Mouse (Mus musculus): ENCODE data around the gene 1700001C19Rik. TPM values are rescaled to one million over a fixed set of nuclear protein-coding genes. Genes with fewer than 3 reads are reported as not detected.
A peak's percentile ranks its signal among the peaks of the same experiment; 100 is the strongest.

The 1700001C19Rik gene
- polyA plus RNA-seq, 1 experiment from 2014 or later = 0.44 TPM

- H3K9ac ChIP-seq = no peak overlapping the region
- no peak overlapping the region for H3K4me3 ChIP-seq
- 93% methylated on average over 4 of the region's 4 CpGs for whole genome bisulfite sequencing
- H3K27ac ChIP-seq = no peak overlapping the region
- no peak for ATAC-seq (replicated peaks)
- peaks cover 4% of the 10 kb centered on the region; the same call in 1 of the 2 replicates for H3K4me1 ChIP-seq
- no peaks in the 10 kb centered on the region for H3K27me3 ChIP-seq (replicated peaks)
- H3K9me3 ChIP-seq = no peaks in the 10 kb centered on the region
- no peak overlapping the region for H3K4me2 ChIP-seq
- H3K36me3 ChIP-seq (replicated peaks) = peaks cover 14% of the 10 kb centered on the region; the same call in 1 of the 2 replicates
These were observed 53.9 kb downstream of the 1700001C19Rik start for GRCm38 (mm10) chr17:47383266-47383665.

GRCm38 (mm10) chr17:47381917-47382316 lies 55.3 kb downstream of the 1700001C19Rik start:
- peaks cover 19% of the 10 kb centered on the region; the same call in 1 of the 2 replicates for H3K36me3 ChIP-seq (replicated peaks)
- no peak for ATAC-seq (replicated peaks)
- WGBS = 54% methylated on average over 11 of the region's 11 CpGs
- H3K4me2 ChIP-seq = no peak overlapping the region
- H3K9ac ChIP-seq = no peak overlapping the region
- no peaks in the 10 kb centered on the region for H3K9me3 ChIP-seq
- no peak overlapping the region for H3K27ac ChIP-seq
- H3K4me3 ChIP-seq = no peak overlapping the region
- H3K27me3 ChIP-seq (replicated peaks) = no peaks in the 10 kb centered on the region
- peaks cover 4% of the 10 kb centered on the region; the same call in 1 of the 2 replicates for H3K4me1 ChIP-seq

- H3K27ac ChIP-seq = no peak overlapping the region
- H3K27me3 ChIP-seq (replicated peaks) = no peaks in the 10 kb centered on the region
- peaks cover 4% of the 10 kb centered on the region; the same call in 1 of the 2 replicates for H3K4me1 ChIP-seq
- ATAC-seq (replicated peaks) = no peak
- H3K9me3 ChIP-seq = no peaks in the 10 kb centered on the region
- no peak overlapping the region for H3K9ac ChIP-seq
- H3K4me2 ChIP-seq = no peak overlapping the region
- H3K4me3 ChIP-seq = no peak overlapping the region
- peaks cover 49% of the 10 kb centered on the region; the same call in 1 of the 2 replicates for H3K36me3 ChIP-seq (replicated peaks)
- WGBS = 79% methylated on average over 15 of the region's 15 CpGs
These were observed 59.0 kb downstream of the 1700001C19Rik start for GRCm38 (mm10) chr17:47378133-47378532.

- Histone ChIP-seq H3K27me3 (replicated peaks) (no peaks in the 10 kb centered on the region), H3K4me2 (no peak overlapping the region), H3K36me3 (replicated peaks) (peaks cover 60% of the 10 kb centered on the region; the same call in 1 of the 2 replicates), H3K9me3 (no peaks in the 10 kb centered on the region), H3K27ac (no peak overlapping the region), H3K4me3 (no peak overlapping the region), H3K9ac (no peak overlapping the region), H3K4me1 (peaks cover 2% of the 10 kb centered on the region; the same call in 1 of the 2 replicates)
- 88% methylated on average over 6 of the region's 6 CpGs for WGBS
- ATAC-seq (replicated peaks) = no peak
These were observed 60.3 kb downstream of the 1700001C19Rik start for GRCm38 (mm10) chr17:47376779-47377280.

- Histone ChIP-seq H3K27me3 (replicated peaks) (no peaks in the 10 kb centered on the region), H3K9me3 (no peaks in the 10 kb centered on the region), H3K4me3 (no peak overlapping the region), H3K36me3 (replicated peaks) (peaks cover 51% of the 10 kb centered on the region; the same call in 1 of the 2 replicates), H3K9ac (no peak overlapping the region), H3K4me1 (peaks cover 19% of the 10 kb centered on the region), H3K27ac (no peak overlapping the region), H3K4me2 (no peak overlapping the region)
- ATAC-seq (replicated peaks) = no peak
- WGBS = 87% methylated on average over 6 of the region's 6 CpGs
These were observed 63.2 kb downstream of the 1700001C19Rik start for GRCm38 (mm10) chr17:47373991-47374390.

GRCm38 (mm10) chr17:47371451-47371850 lies 65.7 kb downstream of the 1700001C19Rik start:
- no peak overlapping the region for H3K9ac ChIP-seq
- H3K27me3 ChIP-seq (replicated peaks) = peaks cover 9% of the 10 kb centered on the region; the same call in 1 of the 2 replicates
- H3K4me2 ChIP-seq = no peak overlapping the region
- H3K4me1 ChIP-seq = peaks cover 22% of the 10 kb centered on the region
- H3K9me3 ChIP-seq = no peaks in the 10 kb centered on the region
- H3K4me3 ChIP-seq = no peak overlapping the region
- WGBS = 10% methylated on average over 4 of the region's 4 CpGs
- peaks cover 38% of the 10 kb centered on the region; the same call in 1 of the 2 replicates for H3K36me3 ChIP-seq (replicated peaks)
- peak; percentile 53; the same call in 1 of the 2 replicates for ATAC-seq (replicated peaks)
- no peak overlapping the region for H3K27ac ChIP-seq

GRCm38 (mm10) chr17:47369087-47369443 lies 68.1 kb downstream of the 1700001C19Rik start:
- Histone ChIP-seq H3K4me1 (peaks cover 22% of the 10 kb centered on the region), H3K4me3 (peak overlapping the region; percentile 68), H3K9me3 (no peaks in the 10 kb centered on the region), H3K9ac (peak overlapping the region; percentile 59), H3K27me3 (replicated peaks) (peaks cover 15% of the 10 kb centered on the region; the same call in 1 of the 2 replicates), H3K4me2 (peak overlapping the region; percentile 76), H3K36me3 (replicated peaks) (peaks cover 20% of the 10 kb centered on the region; the same call in 1 of the 2 replicates), H3K27ac (peak overlapping the region; percentile 86)
- peak; percentile 81 for ATAC-seq (replicated peaks)
- WGBS = 2% methylated on average over 20 of the region's 20 CpGs

GRCm38 (mm10) chr17:47368401-47369086 lies 68.6 kb downstream of the 1700001C19Rik start, which contains the start of gene Mrps10:
Mrps10 (plus strand) TSS chr17:47368887.
- ATAC-seq (replicated peaks) = peak; percentile 94
- Histone ChIP-seq H3K36me3 (replicated peaks) (peaks cover 15% of the 10 kb centered on the region; the same call in 1 of the 2 replicates), H3K9me3 (no peaks in the 10 kb centered on the region), H3K4me2 (peak within 1 kb of the TSS; percentile 76), H3K9ac (peak within 1 kb of the TSS; percentile 59), H3K27ac (peak within 1 kb of the TSS; percentile 86), H3K4me3 (peak within 1 kb of the TSS; percentile 68), H3K4me1 (peaks cover 22% of the 10 kb centered on the region), H3K27me3 (replicated peaks) (peaks cover 15% of the 10 kb centered on the region; the same call in 1 of the 2 replicates)
- WGBS = 3% methylated on average over 35 of the region's 35 CpGs

Other genes with a start within 250 kb of the 1700001C19Rik start
- gene Mrps10, start 68.5 kb downstream of the 1700001C19Rik start, polyA plus RNA-seq (2015; fragmentation: Nextera tagmentation; extraction: Ambion mirVana) = 73.1 and 73.2 TPM in 2 replicates
- 0.30 and 0.57 TPM in 2 replicates for gene Guca1b, start 52.0 kb downstream of the 1700001C19Rik start, polyA plus RNA-seq (2015; fragmentation: Nextera tagmentation; extraction: Ambion mirVana)
- gene Guca1a, start 36.8 kb downstream of the 1700001C19Rik start, polyA plus RNA-seq (2015; fragmentation: Nextera tagmentation; extraction: Ambion mirVana) = 0.60 and 0.92 TPM in 2 replicates
- gene AI661453, start 761 bp downstream of the 1700001C19Rik start, polyA plus RNA-seq (2015; fragmentation: Nextera tagmentation; extraction: Ambion mirVana) = 0.26 and 0.33 TPM in 2 replicates
- gene Taf8, start 64.9 kb upstream of the 1700001C19Rik start, polyA plus RNA-seq (2015; fragmentation: Nextera tagmentation; extraction: Ambion mirVana) = 22.0 and 22.4 TPM in 2 replicates
- 74.0 and 87.8 TPM in 2 replicates for gene Ccnd3, start 67.7 kb upstream of the 1700001C19Rik start, polyA plus RNA-seq (2015; fragmentation: Nextera tagmentation; extraction: Ambion mirVana)
- gene Bysl, start 174.1 kb upstream of the 1700001C19Rik start, polyA plus RNA-seq (2015; fragmentation: Nextera tagmentation; extraction: Ambion mirVana) = 39.7 TPM in 2 replicates
- 49.6 and 50.4 TPM in 2 replicates for gene Med20, start 174.2 kb upstream of the 1700001C19Rik start, polyA plus RNA-seq (2015; fragmentation: Nextera tagmentation; extraction: Ambion mirVana)
- gene Gm20517, start 174.2 kb upstream of the 1700001C19Rik start, polyA plus RNA-seq (2015; fragmentation: Nextera tagmentation; extraction: Ambion mirVana) = 2.0 and 2.9 TPM in 2 replicates
- 9.0 and 9.5 TPM in 2 replicates for gene Usp49, start 193.3 kb upstream of the 1700001C19Rik start, polyA plus RNA-seq (2015; fragmentation: Nextera tagmentation; extraction: Ambion mirVana)

Measured in midbrain, embryonic 15.5 days (tissue).